Mouse (Mus musculus) 416B (cell line): ENCODE results near the gene H2afy.
A peak's percentile ranks its signal among the peaks of the same experiment; 100 is the strongest.

Experiments used
- DNase-seq: peaks from one replicate; pipeline ENCODE4 v3.0.0; 2011; ENCODE audit warnings: low read depth

H2afy gene

DNA sequence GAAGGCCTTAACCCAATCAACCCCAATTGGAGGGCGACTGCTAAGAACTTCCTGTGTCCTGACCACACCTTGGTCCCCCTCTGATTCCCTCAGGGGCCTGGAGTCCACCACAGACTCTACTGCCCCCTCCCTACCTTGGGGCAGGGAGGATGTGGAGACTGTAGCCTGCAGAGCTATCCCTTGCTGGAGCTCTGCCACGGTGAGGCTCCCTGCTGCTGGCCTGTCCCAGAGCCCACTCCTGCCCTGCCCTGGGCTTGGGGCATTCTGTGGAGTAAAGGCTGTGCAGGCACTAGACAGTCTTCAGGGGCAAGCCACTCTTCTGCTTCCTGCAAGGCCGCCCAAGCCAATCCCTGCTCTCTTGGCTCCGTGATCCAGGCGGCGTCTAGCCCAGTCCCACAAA is 24.6 kb downstream of the H2afy start:
- DNase-seq = no peak

DNA sequence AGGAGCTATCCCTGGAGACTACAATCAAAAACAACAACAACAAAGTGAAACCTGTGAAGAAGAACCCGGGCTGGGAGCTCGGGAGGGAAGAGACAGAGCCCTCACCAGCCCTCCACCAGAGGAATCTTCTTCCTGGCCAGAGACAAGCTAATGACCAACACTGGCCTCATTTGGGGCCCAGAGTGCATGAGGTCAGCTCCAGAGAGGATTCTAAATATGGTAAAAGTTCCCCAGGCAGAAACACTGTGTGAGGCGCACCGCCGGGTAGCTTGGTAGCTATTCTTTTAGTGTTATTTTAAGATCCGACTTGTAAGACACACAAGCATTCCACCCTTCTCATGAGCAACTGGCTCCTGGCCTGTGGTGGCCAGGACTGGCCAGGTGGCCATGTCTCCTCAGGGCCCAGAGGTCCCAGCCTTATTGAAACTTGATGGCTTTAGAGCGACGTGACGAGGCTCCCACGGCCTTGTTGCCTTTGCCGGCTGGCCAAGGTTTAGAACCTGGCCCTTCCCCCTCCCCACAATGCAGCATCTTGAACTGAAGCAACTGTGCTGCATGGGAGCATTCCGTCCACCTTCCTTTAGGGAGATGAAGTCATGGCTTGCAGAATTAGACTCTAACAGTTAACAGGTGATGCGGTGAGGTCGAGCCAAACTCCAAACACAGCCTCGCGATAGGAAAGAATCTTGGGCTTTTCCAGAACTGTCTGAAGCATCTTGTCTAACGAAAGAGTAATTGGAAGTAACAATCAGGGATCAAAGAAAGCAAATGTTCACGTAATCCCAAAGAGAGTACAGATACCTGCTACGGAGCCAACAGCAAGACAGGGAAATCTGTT is 25.2 kb downstream of the H2afy start:
- no peak for DNase-seq

DNA sequence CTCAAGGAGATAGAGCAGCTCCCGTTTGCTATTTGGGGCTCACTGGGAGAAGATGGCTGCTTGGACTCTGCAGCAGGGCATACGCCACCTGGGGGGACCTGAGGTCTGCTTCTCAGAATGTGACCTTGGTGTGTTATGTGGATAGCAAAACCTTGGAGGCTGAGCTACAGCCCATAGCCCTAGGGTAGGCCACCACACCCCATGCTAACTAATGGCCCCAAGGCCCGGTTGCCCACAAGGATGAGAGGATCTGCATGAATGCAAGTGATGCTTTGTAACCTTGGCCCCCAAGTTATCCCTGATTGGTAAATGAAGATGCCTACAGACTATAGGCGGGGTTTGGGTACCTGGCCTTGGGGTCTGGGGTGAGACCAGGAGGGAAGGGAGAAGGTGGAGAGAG is 26.5 kb downstream of the H2afy start:
- no peak for DNase-seq

DNA sequence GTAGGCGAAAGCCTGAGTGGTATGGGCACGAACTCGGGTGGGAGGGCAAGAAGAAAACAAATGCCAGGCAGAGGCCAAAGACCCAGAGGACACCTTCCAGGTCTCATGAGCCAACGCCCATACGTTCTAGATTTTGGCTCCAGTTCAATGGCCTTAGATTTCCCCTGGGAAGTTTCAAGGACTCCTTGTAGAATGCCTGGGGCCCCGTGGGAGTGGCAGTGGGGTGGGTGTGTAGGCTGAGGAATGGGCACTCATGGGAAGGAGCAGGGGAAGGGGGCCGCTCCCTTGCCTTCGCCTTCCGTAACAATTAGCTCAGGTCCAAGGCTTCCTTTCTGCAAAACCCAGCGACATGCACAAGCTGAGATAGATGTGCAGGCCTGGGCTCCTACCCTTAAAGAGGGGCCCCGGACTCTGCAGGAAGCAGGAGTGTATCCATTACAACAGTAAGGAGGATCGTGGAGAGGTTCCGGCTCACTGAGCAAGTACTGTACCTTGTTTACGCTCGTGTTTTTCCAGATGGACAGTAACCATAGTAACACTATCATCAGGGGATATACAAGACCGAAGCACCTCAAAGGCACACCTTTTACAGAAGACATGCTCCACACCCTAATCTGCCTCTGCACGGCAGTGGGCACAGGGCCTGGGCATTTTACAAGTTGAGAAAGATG is 27.2 kb downstream of the H2afy start:
- DNase-seq = no peak

DNA sequence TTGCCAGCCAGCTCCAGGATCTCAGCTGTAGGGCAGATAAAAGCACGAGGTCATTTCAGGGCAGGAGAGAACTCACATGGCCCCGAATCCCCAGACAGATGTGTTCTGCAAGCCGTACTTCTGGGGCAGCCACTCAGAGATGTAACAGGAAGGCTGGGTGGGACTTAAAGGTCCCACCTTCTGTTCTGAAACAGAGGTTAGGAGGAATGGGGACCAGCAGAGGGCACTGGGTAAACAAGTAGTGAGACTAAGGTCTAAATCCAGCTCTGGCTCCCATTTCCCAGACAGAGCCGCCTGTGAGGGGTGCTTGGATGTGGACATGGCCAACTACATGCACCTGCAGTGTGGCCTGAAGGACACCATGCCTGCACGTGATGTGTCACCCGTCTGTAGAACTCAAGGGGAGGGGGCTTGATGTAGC is 31.2 kb downstream of the H2afy start:
- no peak for DNase-seq

DNA sequence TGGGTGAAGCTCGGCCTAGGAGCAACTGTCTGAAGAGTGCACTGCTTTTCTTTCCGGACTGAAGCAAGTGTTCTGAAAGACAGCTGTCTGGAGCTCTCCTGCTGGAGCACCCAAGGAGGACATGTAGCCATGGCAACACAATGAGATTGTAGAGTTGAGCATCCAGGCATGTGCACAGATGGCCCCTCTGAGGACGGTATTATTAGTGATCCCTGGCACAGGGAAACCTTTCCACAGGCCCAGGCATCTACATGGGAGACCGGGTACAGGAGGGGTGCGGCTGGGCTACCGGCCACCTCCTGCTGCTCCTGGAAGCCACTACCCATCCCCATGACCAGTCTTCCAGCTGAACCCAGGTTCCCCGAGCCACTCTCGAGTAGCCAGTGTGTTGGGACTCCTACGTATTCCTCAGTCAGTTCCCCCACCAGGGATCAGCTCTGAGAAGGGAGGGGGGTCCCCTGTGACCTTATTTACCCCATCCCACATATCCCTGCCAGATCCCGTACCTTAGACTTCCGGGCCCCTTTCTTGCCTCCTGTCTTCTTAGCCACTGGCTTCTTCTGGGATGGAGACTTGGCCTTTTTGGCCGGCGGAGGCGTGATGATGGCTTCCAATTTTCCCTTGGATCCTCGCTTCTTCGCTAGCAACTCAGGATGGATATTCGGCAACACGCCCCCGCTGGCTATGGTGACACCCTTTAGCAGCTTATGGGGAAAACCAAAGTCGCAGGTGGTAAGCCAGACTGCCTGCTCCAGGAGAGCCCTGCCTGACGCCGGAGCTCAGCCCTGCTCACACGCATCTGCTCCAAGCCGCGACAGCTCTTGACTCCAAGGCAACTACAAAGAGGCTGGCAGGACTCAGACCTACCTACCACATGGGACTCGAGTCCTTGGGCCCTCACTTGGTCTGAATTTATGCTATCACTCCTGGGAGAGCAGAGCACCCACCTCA is 32.1 kb downstream of the H2afy start:
- no peak for DNase-seq

DNA sequence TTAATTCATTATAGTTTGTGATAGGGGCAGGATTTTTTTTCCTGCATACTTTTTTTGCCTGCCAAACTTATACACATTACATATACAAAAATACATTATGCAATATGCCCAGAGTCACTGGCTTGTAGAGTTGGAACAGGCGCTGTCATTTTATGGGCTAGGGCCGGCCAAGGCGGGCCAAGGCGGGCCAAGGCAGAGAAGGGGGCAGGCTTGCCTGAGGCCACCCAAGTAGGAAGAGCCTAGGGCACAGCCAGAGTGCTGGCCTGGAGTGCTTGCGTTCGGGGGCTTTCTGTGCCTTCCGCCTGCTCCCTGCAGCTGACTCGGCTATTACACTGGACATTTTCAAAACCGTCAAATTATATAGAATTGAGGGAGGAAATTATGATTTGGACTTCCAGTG is 34.0 kb downstream of the H2afy start:
- no peak for DNase-seq

DNA sequence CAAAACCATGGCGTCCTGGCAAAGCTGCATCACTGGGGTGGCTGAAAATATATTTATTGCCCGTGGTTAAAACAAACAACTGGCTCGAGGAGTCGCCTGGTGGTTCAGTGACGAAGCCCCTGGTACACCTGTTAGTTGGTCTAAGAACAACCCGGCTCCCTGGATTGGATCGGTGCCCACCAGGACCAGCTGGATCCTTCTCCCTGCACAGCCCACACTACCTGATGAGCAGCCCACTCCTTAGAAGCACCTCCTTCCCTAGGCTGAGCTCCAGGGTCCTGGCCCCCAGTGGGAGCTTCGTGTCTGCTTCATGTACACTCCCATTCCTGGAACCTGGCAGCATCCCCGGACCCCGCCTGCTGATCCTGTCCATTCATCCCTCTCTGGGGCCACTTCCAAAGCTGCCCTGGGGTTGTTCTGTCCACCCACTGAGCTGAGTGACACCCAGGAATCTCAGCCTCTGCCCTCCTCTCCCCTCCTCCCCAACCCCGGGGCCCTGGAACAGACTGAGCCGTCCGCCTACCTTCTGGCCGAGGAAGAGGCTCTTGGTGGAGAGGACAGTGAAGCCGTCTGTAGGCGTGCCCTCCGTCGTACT is 40.5 kb downstream of the H2afy start:
- no peak for DNase-seq

DNA sequence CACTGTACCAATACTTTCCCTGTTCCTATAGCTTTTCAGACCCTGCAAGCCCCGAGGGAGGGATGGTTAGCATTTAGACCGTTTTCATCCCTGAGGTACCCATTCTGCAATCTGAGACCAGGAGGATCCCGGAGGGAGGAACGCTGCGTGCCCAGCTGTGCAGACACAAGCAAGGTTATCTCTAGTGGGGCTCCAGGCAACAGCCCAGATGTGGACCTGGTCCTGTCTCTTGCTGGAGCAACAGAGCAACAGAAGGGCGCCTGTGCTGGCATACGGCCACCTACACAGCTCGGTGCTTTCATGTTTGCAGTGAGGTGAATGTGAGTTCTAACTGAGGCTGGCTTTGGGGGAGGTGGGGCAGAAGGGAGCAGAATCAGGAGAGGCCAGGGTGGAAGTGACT is 41.6 kb downstream of the H2afy start:
- no peak for DNase-seq

DNA sequence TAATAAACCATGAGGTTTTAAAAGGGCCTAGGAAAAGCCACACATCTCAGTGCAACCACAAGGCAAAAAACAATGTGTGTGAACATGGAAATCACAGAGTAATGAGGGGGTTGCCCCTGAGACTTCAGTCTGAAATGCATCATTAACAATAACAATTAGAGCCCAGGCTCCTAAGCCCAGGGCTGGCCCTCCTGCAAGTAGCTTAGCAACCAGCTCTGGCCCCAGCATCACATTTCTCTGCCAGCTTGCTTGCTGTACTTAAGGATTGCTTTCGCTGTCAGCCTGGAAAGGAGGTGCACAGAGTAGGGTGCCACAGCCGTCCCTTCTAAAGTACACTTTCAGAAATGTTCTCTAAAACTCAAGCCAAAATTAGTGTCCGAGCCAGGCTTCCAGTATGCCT is 42.5 kb downstream of the H2afy start:
- DNase-seq = no peak

DNA sequence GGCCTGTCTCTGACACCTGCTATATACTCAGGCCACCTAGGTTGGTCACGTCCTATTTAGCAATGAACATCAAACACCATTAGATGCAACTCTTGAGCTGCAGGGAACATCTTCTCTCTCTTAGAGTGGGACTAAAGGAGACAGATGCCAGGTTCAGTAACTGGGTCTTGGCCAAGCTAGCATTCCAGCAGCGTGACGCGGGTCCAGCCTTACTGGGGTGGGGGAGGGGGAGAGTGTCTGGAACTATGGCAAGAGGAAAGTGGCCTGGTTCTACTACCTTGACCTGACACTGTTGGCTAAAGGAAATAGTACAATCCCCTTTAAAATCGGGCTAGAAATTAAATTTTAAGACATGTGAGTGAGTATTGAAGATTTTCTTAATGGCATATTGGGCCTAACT is 43.6 kb downstream of the H2afy start:
- DNase-seq = no peak

DNA sequence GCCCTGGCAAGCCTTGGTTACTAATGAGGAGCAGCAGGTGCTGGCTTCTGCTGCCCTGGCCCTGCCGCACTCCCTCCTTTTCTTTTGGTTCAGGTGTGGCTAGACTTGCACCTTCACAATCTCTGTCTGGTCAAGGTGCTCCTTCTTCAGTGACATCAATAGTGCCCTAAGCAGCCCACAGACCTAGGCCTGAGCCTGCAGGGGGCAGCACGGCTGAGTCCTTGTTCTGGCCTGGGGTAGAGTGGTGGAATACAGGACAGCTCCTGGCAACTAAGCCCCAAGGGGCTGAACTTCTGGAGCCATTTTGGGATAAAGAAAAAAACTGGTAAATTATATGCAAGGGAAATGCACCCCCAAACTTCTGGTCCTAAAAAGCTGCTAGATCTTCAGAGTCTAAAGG is 45.6 kb downstream of the H2afy start:
- no peak for DNase-seq

DNA sequence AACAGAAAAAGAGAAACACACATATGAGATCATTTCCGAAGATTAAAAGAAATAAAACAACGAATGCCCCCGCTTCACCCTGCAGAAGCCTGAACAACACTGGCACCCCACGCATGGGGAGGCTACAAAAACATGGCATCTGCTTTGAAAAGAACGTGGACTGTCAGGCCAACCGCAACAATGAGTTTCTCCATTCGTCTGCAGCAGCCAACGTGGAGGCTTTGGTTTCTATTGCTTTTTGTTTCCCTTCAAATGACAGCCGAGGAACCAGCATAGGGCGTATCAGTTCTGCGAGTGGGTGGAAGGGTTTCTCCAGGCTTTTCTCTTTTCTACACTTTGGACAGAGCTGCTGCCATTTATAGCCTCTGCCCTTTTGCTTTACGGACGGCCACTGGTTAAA is 47.6 kb downstream of the H2afy start:
- DNase-seq = no peak

DNA sequence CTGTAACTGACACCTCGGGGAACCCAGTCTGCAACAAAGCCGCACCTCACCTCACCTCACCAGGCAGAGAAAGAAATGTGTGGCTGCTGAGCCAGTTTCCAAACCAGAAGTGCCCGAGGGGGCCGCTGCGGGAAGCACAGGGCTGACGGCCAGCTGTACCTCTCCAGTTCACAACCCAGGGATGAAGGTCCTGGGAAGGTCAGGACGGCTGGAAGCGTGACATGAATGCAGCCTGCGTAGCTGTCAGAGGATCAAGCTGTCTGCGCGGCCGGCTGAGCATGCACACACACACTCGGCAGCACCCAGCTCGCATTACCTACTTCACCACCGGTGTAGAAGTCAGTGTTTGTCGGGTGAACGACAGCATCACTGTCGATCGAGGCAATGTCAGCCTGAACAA is 48.2 kb downstream of the H2afy start:
- DNase-seq = no peak

DNA sequence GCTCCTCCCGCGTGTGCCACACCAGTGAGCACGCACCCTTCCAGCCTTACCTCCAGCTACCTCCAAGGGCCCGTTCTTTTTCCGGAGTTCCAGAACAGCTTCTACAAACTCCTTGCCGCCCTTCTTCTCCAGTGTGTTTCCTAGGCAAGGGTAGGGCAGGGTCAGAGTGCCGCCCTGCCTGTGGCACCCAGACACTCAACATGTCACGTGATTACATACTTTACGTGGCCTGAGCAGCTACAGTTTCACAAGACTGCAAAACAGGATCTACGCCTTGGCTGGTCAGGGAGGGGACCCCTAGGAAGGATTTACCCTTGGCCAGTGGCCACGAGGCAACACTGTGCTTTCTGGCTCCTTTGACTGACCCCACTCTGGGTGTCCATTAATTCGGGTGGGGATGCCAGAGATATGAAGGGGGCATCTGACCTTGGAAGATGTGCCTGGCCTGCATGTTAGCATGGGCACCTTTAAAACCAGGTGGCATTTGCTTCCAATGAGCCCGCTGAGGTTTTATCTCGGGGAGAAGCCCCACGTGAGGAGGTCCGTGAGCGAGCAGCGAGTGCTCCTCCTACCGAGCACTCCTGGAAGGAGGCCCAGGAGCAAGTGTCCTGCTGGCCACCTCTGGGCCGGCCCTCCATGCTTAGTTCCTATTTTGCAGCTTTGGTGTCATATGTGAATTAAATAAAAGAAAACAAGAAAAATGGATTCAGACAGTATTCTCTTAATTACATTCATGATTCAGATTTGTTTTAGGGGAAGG is 51.8 kb downstream of the H2afy start:
- DNase-seq = no peak

DNA sequence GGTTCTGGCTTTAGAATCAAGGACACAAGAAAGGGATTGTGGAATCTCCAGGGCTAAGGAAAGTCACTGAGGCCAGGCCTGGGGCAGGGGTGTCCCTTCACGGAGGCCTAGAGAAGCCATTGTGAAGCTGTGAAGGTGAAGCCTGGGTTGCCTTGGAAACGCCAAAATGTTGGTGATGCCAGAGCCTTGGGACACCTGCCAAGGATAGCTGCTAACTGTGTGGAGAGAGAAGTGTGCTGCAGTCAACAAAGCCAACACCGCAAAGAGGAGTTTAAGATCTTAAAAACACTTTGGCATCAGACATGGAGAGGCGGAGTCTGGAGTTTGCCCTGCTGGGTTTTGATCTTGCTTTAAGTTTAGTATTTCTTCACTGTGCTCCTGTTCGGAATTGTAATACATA is 54.5 kb downstream of the H2afy start:
- DNase-seq = no peak

DNA sequence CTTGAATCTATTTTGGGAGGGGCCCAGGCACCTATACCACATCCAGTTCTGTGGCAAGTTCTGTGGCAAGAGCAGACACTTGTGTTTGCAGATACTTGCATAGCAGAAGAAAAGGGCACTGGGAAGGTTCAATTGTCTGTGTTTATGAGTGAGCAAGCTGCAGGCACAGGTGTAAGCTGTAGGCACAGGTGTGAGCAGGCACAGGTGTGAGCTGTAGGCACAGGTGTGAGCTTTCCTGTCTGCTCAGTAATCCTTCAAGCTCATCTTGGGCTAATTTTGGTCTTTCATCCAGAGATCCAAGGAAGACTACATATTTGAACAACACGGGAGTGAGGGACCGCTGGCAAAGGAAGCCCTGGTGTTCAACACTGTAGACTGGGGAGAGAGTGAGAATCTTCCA is 56.5 kb downstream of the H2afy start:
- no peak for DNase-seq

DNA sequence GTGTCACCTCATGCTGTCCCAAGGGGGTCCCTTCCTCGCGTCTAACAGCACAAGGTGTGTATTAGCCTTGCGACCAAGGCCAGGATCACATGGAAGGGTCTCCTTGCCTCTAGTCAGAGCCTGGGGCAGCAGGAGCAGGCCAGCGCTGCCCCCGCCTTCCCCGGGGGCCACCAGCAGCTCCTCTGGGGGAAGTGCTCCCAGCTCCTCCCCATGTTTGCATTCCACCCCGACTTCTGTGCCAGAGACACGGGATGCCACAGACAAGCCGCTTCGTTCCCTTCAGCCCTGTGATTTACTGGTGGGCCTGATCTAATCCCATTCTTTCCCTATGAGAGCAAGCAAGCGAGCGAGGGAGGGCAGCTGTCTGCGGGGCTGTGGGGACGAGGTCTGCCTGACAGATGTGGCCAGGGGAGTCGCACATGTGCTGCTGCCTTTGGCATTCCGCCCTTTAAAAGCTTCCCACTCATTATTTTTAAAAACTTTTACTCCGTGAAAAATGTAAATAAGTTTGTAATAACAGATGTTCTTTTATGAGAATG is 57.4 kb downstream of the H2afy start:
- no peak for DNase-seq

DNA sequence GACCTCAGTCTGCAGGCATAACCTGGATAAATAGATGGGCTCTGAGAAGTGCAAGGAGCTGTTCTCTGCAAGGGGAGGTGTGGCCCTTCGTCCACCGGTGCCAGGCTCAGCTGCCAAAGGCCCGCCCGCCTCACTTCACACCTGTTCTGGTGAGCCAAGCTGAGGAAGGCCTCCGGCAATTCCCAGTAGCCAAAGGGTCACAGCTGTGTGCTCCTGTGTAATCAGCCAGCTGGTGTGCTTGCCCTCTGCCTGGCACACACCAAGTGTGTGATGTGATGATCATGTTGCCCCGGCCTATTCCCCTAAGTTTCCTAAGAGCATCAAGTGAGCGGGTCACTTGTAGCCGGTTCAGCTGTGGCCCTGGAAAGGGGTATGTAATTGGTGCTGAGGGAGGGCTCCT is 60.2 kb downstream of the H2afy start:
- DNase-seq = no peak

DNA sequence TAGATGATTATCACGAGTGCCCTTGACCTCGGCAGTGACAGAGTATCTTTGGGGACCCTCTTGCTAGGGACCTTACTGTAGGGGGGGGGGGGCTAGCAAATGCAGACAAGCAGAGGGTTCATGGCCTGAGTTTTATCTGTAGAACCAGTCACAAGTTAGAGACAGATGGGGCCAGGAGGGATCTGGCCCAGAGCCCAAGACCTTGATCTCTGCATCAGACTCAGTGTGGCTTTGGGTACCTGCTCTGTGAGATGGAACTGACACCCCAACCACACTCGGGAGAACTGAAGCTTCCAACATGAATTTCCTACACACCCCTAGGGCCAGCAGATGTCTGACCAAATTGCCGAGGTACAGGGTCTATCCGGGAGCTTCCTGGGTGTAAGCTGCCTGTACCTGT is 63.0 kb downstream of the H2afy start:
- DNase-seq = no peak

DNA sequence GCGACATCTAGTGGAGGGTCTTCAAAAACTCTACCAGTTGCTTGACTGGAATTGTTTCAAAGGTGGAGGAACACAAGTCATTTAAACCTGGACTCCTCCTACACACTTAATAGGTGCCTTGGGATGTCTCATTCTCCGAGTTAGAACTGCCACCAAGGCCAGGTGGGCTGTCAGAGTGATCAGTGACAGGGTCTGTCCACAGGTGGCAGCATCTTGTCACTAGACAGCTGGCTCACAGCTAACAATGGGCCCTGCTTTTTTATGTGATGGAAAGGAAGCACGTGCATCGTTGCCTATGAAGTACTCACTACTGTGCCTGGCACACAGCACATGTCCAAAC is 63.9 kb downstream of the H2afy start:
- DNase-seq = peak; percentile 21
